Mouse (Mus musculus) adrenal gland, postnatal 25 days (tissue): ENCODE data around the gene Tmeff1. TPM values are rescaled to one million over a fixed set of nuclear protein-coding genes. Genes with fewer than 3 reads are reported as not detected.

Experiments used
- DNase-seq: peaks from one replicate; pipeline ENCODE4 v3.0.0; 2021; ENCODE audit warnings: mixed read lengths
- long read RNA-seq: library from polyadenylated mRNA; stranded (forward); transcript quantifications from one replicate; pipeline ENCODE4 v2.0.0, GENCODE M21; 2021
- total RNA-seq: library from RNA; stranded (reverse); gene quantifications from 2 replicates; pipeline ENCODE4 v1.2.3, GENCODE M21; 2021

Gene Tmeff1
- 11.1 and 16.5 TPM in 2 replicates for total RNA-seq
- long read RNA-seq, transcript Tmeff1-203 (10 exons, 1,426 nt): major isoform, 5 of 15 reads
- long read RNA-seq, partial matches to known transcripts: 3 of 15 reads
- long read RNA-seq, other reads (novel, unspliced or antisense): 4 of 15 reads

DNA sequence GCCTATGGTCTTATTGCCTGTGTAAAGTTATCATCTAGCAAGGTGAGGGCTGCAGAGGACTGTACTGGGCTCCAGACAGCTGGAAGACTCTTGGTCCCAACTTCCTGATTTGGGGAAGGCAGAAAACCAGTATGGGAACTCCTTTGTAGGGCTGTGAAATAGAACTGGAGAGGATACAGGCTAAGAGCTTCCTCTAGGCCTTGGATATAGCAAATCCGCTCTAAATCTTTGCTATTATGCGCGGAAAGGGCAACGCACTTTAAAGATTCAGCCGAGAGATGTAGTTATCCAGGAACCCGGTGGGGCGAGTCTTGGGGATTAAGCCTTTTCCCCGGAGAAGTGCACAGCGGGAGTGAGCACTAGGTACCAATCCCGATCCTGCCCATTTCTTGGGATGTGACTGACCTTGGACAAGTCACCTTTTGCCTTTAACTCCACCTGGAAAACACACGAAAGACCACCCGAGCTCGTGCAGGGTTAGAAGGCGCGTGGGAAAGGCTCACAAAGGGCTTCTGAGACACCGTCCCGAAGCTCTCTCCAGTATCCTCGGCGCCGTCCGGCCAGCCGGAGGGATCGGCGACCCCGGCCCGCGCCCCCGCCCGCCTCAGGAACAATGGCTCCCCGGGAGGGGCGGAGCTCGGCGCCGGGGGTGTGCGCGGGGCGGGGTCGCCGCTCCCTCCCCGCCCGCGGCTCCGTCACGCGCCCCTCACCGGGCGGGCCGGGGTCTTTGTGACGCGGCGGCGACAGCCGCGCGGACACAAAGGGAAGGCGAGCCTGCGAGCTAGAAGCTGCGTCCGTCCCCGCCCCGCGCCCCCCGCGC is at the start of gene Tmeff1:
Tmeff1 (plus strand) TSS at position 754 of the 820 bp plus-strand sequence.
- peak; percentile 59 for DNase-seq

DNA sequence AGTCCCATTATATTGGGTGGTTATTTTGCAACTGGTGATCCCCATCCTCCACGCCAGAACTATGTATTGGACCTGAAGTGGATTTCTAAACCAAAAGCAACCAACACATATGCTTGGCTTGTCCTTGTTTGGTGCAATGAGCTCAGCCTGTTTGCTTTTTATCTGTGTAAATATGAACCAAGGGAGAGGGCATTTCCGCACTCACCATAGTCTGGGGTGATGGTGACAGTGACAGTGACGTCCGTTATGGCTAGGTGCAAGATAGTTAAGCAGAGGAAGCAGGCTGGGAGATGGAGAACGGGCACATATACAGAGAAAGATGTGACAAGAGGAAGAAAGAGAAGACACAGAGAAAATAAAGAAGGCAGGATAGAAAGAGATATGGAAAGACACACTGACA is 48.7 kb upstream of the Tmeff1 start:
- no peak for DNase-seq

DNA sequence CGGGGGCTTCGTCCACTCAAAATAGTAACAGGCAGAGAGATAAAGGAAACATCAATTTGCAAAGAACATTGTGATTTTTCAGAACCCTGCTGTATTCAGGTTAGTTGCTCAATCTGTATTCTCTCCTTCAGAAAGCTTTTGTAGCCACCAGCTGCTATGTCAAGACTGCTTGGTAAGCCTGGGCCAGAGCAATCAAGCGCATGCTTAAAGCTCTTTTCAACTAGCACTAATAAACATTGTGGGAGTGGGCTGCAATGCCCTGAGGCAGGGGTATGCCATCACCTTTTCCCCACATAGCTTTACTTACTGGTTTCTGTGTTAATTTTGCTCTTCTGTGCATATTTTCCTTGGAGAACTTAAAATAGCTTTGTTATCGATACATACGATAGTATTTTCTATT is 48.0 kb upstream of the Tmeff1 start:
- DNase-seq: no peak

DNA sequence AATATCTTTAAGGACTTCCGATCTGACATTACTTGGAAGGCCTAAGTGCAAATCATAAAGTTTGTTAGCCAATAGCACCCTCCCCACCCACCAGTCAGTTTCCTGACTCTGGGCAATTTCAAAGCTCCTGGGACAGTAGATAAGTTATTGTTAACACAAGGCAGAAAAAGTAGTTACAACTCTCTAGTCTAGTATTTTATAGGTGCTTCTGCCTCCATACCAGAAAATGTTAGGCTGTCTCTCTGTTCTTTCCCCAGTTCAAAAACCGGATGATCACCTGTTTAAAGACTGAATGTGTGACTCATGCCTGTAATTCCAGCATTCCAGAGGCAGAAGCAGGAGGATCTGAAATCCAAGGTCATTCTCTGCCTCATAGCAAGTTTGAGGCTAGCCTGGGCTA is 46.4 kb upstream of the Tmeff1 start:
- DNase-seq: no peak

DNA sequence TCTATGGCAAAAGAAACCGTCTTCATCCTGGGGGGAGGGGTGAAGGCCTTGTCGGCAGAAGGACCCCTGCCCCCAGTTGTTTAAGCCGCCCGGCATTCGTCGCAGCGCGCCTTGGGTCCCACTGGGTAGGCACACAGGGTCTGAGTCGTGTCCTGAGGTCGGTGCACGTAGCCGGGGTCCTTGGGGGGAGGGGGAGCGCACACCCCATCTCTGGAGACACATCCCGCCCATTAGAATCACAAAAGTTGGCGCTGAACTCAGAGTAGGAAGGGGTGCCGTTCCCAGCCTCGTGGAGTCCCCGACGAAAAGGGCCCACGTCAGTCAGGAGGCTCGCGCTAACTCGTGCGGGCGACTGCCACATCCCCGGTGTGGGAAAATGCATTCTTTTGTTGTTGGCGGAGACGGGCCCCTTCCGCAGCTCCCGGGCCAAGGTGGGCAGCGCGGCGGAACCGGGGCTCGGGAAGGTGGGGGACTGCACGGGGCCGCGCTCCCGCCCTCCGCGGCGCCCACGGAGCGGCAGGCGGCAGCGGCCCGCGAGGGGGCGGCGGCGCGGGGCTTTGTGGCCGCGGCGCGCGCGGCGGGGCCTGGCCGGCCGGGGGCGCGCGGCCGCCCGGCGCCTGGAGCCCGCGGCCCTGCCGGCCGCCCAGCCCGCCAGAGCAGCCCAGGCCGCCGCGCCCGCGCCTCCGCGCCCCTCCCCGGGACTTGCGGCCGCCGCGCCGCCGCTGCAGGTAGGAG is 45.0 kb upstream of the Tmeff1 start, which contains the start of gene Msantd3:
Msantd3 (plus strand) TSS at position 95 of the 735 bp plus-strand sequence.
- DNase-seq: peak; percentile 54

DNA sequence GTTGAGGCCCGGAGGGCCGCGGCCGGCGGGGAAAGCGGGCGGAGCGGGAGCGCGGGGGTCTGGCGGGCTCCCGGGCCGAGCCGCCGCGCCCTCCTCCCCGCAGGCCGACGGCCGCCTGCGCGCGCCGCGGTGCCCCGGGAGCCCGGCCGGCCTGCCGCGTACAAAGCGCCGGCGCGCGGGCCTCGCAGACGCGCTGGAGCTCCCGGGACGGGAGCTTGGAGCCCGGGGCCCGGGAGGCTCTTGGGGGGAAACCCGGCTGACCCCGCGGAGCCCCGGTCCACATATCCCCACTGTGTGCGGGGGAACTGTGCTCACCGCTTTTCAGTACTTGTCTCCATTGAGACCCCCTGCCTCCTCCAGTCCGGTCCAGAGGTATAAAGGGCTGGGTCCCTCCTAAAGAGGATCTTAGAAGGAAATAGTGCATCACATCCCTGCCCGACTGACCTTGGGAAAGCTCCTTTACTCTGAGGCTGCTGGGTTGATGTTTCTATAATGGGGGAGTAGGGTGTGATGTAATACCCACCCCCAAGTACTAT is 44.3 kb upstream of the Tmeff1 start:
- peak; percentile 50 for DNase-seq

DNA sequence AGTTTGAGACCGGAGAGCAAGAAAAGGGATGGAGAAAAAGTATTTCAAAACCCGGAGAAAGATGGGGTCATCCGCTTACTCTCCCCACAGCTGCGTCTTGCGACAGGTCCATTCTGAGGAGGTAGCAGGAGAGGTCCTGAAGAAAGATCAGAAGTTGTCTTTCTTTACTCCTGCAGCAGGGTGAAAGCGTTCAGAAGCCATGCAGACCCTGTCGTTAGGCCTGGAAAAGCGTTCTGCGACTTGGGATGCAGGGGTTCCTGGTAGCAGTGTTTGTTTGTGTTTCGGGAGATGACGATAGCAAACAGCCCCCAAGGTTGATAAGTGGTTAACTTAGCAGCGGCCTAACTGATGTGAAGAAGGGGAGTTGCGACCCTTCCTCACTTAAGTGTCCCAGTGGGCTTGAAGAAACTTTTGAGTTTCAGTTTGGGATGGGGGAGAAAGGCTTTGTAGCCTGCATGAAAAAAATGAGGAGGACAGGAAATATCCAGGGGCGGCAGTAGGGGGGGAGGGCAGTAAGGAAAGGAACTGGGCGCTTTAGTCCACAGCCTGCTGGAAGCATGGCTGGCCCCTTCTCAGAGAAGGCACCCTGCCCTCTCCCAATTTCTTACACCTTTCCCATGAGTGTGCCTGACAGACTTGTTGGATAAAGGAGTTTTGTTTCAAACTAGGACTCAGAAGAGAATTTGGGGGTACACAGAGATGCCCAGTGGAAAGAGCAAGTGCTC is 43.3 kb upstream of the Tmeff1 start:
- no peak for DNase-seq

DNA sequence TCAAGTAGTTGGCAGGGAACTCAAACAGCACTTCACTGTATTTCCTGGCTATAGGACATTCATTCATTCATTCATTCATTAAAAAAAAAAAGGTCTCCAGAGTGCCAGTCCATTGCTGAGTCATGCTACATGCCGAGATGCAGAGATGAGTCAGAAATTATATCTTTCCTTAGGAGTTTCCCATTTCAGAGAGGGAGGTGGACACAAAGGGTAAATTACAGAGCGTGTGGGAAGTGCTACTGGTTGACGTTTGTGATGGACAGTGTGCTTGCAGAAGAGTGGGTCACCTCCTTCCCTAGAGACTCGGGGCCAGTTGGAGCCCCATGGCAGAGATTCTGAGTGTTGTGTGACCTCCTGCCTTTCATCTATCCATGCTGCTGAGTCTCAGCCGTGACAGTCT is 42.6 kb upstream of the Tmeff1 start:
- DNase-seq: no peak

DNA sequence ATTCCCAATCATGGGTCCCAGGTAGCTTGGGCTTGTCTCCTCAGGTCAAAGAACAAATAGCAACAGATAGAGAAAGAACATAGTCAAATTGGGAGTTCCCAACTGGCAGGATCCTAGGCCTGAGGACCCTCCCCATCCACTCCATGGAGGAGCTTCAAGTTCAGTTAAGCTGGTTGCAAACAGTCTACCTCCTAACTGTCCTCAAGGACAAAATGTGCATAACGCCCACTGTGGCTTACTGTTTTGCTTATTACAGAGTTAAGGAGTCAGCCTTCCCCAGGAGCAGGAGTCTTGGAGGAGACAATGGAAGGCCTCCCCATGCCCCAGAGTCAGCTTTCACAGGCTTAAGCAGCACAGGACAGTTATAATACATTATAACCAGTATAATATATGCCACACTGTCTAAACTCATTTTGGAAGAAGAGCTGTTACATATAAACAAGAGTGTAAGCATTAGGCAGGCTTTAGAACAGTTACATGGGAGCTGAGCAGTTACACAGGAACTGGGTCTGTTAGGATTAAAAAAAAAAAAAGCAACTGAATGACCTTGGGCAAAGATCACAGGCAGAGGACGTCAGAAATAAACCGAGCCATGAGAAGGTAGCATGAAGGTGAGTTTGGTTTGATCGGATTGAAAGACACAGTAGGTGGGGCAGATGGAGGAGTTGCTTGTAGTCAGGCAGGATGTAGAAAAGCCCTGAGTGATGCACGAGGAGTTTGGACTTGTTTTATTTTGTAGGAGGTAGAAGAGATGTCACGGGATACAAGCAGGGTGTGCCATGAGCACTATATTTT is 41.7 kb upstream of the Tmeff1 start:
- DNase-seq: no peak

DNA sequence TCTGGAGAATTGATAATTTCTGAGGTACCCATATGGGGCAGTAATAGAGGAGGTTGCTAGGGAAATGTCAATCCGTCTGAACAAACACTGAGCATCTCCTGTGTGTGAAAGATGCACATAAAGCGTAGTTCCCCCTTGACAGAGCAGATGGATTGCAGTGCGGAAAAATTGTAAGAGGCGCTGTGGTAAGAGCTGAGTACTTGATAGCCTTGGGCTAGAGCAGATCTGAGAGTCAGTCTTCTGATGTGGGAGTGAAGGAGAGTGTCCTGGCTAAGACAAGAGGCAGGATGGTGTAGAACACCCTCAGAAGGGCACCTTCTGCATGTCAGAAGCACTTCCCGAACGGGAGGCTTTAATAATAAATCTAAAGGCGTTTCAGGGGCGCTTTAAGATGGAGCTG is 40.8 kb upstream of the Tmeff1 start:
- no peak for DNase-seq

DNA sequence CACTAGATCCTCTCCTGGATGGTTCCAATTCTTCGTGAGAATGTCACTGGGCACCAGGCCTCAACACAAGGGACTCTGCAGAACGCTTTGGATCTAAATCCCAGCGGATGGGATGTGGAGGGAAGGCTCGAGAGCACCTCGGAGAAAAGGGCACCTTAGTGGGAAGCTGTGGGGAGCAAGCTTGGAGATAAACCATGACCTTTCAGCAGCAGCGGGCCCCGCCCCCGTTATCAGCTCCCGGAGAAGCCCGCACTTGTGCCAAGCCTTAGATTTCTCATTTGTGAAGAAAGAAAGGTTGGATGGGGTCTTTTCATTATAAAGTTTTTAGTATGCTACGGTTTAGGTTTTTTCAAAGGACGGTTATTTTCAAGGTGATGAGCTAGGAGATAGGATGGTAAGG is 39.0 kb upstream of the Tmeff1 start:
- no peak for DNase-seq

DNA sequence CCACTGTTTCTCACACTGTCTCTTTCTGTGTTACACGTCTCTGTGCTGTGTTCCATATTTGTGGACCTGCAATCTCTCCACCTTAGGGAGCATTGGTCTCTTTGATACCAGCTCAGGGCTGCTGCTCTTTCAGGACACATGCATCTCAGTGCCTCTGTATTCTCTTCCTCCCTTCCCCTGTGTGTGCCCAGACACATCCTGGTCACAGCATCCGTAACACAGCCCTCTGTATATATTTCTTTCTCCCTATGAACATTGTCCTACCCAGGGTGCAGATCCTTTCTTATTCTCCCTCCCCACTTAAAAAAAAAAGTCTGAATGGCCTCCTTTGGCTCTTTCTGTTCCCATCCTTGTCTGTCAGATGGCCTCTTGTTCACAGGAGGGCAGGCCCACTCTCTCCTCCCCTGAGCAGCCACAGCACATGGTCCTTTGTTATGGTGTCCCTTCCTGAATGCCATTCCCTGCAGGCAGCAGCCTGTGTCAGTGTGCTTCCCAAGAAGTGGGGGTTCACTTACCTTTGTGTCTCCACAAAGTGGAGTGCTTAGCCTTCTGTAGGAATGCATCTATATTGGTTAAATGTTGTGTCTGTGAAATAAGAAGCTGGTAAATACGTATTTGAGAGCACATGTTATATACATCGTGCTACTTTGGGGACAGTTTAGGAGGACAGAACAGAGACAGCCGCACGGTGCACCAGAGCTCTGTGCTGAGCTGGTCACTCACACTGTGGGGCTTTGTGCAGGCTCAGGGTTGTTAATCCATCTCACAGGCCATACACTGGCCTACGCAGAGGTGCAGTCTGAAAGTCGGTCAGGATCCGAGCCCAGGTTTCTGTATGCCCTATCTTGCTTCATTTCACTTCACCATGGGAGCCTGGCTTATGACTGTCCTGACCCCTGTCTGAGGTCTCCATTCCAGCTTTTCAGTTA is 38.1 kb upstream of the Tmeff1 start:
- no peak for DNase-seq

DNA sequence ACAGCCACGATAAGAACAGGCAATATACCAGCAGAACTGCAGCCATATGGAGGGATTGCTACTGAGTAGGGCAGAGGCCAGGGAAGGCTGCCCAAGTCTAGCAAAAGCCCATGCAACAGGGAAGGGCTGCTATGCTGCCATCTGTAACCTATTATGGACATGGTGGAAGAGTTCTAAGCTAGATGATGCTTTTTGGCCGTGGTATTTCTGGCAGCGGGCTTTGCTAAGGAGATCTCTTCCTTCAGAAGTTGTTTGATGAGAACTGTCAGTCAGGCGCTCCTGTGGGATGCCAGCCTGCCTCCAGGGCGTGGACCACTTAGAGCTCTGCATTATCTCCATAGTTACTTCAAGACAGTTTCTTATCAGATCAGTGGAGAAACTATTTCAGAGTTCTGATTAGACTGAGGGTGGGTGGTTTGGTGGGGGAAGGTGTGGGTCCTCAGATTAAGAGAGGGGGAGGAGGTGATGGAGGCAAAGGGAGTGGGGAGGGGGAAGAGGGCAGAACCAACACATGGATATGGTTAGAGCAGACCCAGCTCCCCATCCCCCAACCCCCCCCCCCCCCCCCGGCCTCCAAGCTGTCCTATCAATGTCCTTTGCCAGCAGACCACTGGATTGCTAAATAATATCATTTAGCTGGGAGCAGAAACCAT is 36.5 kb upstream of the Tmeff1 start:
- DNase-seq: no peak

DNA sequence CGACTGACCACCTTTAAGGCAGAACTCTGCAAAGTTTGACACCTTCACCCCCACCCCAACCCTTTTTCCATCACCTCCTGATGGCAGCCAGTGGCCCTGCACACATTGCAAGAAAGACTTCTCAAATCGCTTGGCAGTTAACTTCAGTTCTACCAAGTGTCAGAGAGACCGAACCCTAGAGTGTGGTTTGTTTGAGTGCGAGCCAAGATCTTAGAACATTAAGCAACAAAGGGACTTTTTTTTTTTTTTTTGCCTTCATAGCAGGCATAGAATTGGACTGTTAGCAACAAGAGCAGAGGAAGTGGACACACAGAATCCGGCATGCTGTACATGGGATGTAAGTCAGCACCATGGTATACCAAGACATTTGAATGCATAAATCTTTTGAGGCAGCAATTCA is 35.3 kb upstream of the Tmeff1 start:
- no peak for DNase-seq

DNA sequence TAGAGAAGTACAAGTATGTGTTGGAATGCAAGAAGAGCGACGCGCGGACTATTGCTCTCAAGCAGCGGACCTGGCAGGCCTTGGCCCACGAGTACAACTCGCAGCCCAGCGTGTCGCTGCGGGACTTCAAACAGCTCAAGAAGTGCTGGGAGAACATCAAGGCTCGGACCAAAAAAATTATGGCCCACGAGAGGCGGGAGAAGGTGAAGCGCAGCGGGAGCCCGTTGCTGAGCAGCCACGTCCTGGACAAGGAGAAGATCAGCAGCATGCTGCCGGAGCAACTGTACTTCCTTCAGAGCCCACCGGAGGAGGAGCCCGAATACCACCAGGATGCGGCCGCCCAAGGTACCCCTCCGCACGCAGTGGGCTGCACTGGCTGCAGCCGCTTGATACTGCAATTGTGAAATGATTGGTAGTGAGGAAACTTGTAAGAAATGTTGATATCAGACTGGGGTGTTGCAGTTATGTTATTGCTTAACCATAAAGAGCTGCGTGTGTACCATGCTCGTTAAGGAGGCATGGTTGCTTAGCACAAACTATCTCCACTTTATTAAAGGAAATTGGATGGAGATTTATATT is 32.4 kb upstream of the Tmeff1 start:
- DNase-seq: no peak

DNA sequence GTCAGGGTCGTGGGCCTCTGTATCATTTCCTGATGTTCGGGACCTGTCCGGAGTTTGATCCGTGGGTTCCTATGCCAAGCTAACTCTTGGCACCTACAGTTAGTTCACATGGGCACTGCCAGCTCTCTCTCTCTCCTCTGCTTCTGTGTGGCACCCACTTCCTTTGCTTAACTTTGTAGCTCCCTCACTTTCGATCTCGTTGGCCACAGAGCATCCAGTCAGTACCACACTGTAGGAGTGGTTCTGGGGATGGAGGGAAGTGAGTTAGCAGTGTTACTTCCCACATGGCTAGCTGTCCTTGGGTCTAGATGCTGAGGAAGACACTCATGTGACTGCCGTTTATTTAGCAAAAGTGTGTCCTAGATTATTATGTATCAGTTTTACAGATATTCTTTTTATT is 30.8 kb upstream of the Tmeff1 start:
- no peak for DNase-seq

DNA sequence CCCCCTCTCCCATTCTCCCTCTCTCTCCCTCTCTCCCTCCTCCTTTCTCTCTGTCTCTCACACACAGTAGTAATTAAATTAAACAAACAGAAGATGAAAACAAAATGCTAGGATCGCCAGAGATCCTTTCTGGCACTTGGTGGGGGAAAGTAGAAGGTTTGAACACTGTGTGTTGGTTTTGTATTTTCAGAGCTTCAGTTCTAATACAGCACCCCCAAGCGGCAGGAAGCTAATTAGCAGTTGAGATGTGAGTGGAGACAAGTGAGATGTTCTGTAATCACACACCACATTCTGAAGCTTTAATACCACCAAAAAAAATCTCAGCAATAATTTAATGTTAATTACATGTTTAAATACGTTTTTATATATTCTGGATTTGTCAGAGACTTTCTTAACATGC is 29.2 kb upstream of the Tmeff1 start:
- peak; percentile 54 for DNase-seq

DNA sequence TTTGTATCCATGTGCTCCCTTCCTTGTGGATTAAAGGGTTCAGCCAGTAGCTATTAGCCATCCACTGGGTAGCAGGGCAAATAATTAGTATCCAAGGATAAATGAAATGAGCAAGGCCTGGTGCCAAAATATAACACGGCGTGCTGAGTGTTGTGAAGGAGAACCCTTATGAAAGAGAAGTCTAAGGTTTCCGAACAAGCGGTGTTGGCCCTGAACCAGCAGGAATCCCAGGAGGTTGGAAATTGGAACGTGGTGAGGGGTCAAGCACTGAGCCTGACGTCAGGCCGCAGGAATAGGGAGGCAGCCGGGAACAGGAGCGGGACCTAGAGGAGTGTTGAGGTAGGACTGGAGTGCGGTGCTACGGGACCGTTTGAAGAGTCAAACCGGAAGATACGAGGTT is 25.3 kb upstream of the Tmeff1 start:
- peak; percentile 20 for DNase-seq

DNA sequence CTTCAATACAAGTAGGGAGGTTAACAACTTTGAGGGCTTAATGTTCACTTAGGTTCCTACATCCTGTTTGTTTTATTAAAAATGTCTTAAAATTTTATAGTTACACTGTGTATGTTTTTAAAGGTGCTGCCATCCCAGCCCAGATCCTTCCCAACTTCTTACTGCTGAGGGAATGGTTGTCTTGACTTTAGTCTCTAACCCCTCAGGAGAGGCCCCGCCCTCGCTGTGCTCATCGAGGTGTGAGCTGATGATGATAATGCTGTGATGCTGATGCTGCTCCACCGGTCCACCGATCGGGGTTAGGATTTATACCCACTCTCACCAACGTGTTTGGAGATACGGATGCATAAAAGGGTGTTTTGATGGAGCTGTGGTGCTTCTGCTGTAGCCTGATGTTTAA is 23.1 kb upstream of the Tmeff1 start:
- no peak for DNase-seq

DNA sequence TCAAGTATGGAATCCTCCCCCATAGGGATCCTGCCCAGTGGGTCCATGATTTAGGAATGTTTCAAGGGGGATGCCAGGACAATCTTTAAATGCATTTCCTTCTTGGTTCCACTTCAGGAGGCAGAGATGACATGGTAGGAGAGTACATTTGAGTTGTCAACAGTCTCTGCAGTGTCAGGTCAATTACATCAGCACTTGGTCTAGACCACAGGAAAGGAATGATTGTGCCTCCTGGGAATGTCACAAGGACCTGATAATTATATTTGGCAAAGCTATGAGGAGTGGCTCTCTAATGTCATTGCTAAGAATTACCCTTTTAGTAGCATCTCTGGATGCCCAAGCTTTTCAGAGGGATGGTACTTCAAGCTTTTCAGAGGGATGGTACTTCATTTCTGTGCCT is 20.0 kb upstream of the Tmeff1 start:
- DNase-seq: no peak
